Mouse (Mus musculus) cerebellum, adult (tissue): Measurements from ENCODE around the gene Prr9.

Experiments
- ATAC-seq: cut with Nextera tagmentation; 2 replicates; pipeline ENCODE4 v1.9.2; 2017; ENCODE audit warnings: mild to moderate bottlenecking, moderate library complexity, mixed read lengths; ENCODE audit not compliant: insufficient number of reproducible peaks, low FRiP score, low TSS enrichment

The Prr9 gene

DNA sequence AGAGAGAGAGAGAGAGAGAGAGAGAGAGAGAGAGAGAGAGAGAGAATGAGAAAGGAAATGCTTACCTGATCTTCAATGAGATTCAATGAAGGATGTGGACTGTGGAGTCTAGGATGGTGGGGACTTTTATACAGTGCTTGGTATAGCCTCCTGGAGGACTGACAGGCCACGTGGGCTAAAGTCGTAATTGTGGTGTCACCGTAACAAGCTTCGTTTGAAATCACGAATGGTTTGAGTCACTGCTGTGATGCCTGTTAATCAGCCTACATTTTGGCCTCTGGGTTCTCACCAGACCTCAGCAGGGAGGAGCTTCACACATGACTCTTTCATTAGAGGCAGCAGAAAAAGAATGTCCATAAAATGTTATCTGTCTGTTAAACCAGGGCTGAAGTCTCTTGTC lies at the start of gene Prr9:
TSS of gene Prr9 (minus strand) at position 101 of the 400 bp plus-strand sequence.
- no peak for ATAC-seq

DNA sequence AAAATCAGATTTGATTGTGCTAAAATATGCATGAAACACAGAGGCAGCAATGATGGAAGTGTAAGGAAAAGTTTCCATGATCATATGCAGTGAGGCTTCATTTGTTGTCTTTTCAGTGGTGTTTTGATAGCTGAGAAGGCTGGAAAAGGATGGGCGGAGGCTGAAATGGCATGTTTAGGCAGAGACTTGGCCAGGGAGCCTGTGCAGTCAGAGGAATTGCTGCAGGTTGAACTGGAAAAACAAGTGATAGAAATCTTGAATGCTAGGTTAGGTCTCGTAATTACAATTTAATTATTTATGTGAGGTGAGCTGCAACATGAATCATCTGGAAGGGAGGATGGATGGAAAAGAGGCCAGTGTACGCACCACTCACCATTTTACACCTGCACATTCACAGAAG lies 46.1 kb upstream of the Prr9 start:
- no peak for ATAC-seq

DNA sequence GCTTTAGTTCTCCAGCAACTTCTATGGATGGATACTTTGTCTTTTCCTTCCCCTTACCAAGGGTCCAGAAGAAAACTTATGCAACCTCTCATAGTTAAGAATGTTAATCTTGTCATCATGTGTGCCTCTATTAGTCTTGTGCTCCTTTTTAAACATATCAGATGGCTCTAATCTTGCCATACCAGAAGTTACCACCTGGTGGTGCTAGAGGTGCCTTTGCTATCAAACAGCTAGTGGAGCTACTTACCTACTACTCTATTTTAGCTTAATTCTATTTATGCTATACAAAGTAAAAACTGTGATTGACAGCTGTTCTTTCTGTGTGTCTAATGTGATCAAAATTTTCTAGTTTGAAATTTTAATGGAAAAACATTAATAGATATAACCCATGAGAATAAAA lies 29.6 kb upstream of the Prr9 start:
- no peak for ATAC-seq

GRCm38 (mm10) chr3:92150631-92151277 lies 27.0 kb upstream of the Prr9 start:
- peak; percentile 75 for ATAC-seq

DNA sequence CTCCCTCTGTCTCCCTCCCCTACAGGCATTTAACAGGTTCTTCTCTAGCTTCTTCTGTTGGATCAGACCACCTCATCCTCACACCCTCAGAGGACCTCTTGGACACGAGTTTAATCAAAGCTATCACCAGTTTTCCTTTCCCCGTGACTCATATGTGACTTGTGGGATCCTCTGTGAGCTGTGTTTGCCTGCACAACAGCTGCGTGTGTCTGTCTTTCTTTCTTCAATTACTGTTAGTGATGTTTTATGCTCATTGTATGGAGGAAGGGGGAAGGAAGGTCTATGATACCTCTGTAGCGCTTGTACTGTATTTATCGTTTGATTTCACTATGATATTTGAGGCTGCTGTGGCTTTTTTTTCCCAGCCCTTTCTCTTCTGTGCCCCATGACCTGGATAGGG lies 24.2 kb upstream of the Prr9 start:
- no peak for ATAC-seq

- no peak for ATAC-seq
These were observed 23.7 kb upstream of the Prr9 start for GRCm38 (mm10) chr3:92147420-92147819.

GRCm38 (mm10) chr3:92142644-92143043 lies 18.9 kb upstream of the Prr9 start, which contains the start of gene Lelp1:
Gene Lelp1, minus strand, starts transcription at chr3:92142744.
- ATAC-seq: no peak

- no peak for ATAC-seq
These were observed 2.8 kb downstream of the Prr9 start for GRCm38 (mm10) chr3:92120902-92121301.

DNA sequence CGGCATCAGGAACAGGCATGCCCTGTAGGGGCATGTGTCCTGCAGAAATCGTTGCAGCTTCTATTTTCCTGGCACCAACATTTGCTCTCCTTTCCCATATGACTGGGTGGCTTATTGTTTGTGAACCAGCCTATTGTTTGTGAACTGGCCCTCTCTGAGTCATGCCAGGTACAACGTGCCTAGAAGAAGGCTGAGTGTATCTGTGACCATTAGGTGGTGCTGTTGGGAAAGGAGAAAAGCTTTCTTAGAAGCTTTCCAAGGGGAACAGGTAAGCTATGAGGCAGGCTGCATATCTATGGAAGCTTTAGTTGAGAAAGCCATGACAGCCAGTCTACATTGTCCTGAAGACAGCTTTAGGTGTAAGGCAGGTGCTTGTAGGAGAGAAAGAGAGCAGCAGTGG lies 5.8 kb downstream of the Prr9 start:
- no peak for ATAC-seq

- ATAC-seq: no peak
These were observed 12.2 kb downstream of the Prr9 start for GRCm38 (mm10) chr3:92111526-92111925.

DNA sequence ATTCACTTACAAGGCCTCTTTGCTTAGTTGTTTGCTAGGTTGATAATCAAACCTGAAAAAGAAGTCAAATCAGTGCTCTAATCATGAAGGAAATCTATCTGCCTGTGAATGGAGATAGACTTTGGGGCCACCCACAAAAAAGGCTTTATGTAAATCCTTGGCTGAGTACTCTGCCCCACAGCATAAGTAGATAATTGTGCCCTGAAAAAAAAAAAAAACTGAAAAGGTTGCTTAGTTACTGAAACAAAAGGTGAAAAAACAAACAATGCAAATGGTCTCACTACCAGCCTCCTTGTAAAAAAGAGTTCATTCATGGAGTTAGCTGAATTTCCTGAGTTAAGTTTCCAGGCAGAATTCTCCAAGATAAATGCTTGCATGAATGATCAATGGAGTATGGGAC lies 13.0 kb downstream of the Prr9 start:
- no peak for ATAC-seq

- no peak for ATAC-seq
These were observed 17.2 kb downstream of the Prr9 start for GRCm38 (mm10) chr3:92106582-92106981.

- no peak for ATAC-seq
These were observed 40.7 kb downstream of the Prr9 start, which contains the start of gene Lor for GRCm38 (mm10) chr3:92083042-92083441. Gene Lor, minus strand, starts transcription at chr3:92083142.

- peak; percentile 49; the same call in 1 of the 2 replicates for ATAC-seq
These were observed 42.3 kb downstream of the Prr9 start for GRCm38 (mm10) chr3:92081285-92081931.

DNA sequence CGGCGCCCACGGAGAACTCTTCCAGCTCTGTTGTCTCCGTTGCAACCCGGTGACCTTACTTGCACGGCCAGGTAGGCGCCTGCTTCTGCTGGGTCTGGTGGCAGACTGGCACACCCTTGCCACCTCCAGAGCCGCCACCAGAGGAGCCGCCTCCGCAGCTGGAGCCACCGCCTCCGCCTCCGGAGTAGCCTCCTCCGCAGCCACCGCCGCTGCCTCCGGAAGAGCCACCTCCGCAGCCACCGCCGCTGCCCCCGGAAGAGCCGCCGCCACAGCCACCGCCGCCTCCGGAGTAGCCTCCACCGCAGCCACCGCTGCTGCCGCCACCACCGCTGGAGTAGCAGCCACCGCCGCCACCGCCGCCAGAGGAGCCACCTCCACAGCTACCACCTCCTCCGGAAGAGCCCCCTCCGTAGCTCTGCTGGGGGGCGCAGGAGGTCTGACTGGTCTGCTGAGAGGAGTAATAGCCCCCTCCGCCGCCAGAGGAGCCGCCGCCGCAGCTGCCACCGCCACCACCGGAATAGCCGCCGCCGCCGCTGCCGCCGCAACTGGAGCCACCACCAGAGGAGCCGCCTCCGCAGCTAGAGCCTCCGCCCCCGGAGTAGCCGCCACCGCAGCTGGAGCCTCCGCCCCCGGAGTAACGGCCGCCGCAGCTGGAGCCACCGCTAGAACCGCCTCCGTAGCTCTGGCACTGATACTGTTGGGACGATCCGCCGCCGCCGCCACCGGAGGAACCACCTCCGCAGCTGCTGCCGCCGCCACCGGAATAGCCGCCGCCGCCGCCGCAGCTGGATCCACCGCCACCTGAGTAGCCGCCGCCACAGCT lies 43.1 kb downstream of the Prr9 start:
- ATAC-seq: peak; percentile 26; the same call in 1 of the 2 replicates
